28 mouse cellular contexts compared by ENCODE assay signal in genomic region chr11:55992799-55993198, GRCm38 (mm10). TPM values are rescaled to one million over a fixed set of nuclear protein-coding genes. Genes with fewer than 3 reads are reported as not detected.
A peak's percentile ranks its signal among the peaks of the same experiment; 100 is the strongest.
DNase-seq lines count a peak whose midpoint lies in the region; ATAC-seq and TF ChIP-seq lines count a peak whose summit lies in the region.
"Had no signal": no experiment of that assay in that cellular context is flagged by ENCODE, and none has a peak within 500 bp of the region (broad histone marks: within the 10 kb centered on the region; RNA-seq: fewer than 3 reads in every experiment).

No protein-coding gene starts in this region.

- no peaks in the 10 kb centered on the region for H3K27me3 ChIP-seq in embryonic facial prominence, embryonic 11.5 days (ENCODE audit: control insufficient read depth, insufficient read depth, low read length)
- no peaks in the 10 kb centered on the region for H3K27me3 ChIP-seq in embryonic facial prominence, embryonic 10.5 days (replicated peaks; ENCODE audit: low read depth, poor library complexity, severe bottlenecking)
- no peaks in the 10 kb centered on the region for H3K27me3 ChIP-seq in thymus, adult 2 months (ENCODE audit: control insufficient read depth, insufficient read depth, low read length)
- H3K27me3 ChIP-seq in heart, adult 2 months (ENCODE audit: control insufficient read depth, insufficient read depth, low read length): no peaks in the 10 kb centered on the region
- H3K27me3 ChIP-seq: forebrain, embryonic 12.5 days; liver, embryonic 13.5 days; lung, embryonic 15.5 days; neural tube, embryonic 12.5 days had no signal

- TF ChIP-seq EP300 in heart, adult 2 months (IDR thresholded peaks at IDR 0.05; ENCODE audit: insufficient read depth, low read depth, low read length): no peak

- no peaks in the 10 kb centered on the region for H3K79me2 ChIP-seq in heart, adult 2 months (replicated peaks; ENCODE audit: control insufficient read depth, insufficient read depth, low read length)

- no peaks in the 10 kb centered on the region for H3K4me1 ChIP-seq in embryonic facial prominence, embryonic 11.5 days (ENCODE audit: control insufficient read depth, insufficient read depth, low read length)
- no peaks in the 10 kb centered on the region for H3K4me1 ChIP-seq in embryonic facial prominence, embryonic 10.5 days
- H3K4me1 ChIP-seq in thymus, adult 2 months (replicated peaks; ENCODE audit: control insufficient read depth, insufficient read depth, low read length): no peaks in the 10 kb centered on the region
- H3K4me1 ChIP-seq in heart, adult 2 months (ENCODE audit: control insufficient read depth, insufficient read depth, low read length): no peaks in the 10 kb centered on the region
- H3K4me1 ChIP-seq: embryonic facial prominence, embryonic 13.5 days; forebrain, embryonic 12.5 days; kidney, embryonic 15.5 days; liver, embryonic 13.5 days; lung, embryonic 15.5 days had no signal

- H3K9ac ChIP-seq in embryonic facial prominence, embryonic 11.5 days (replicated peaks; ENCODE audit: low read length): no peak overlapping the region
- H3K9ac ChIP-seq in heart, adult 2 months (ENCODE audit: low read depth, low read length): no peak overlapping the region
- H3K9ac ChIP-seq: embryonic facial prominence, embryonic 13.5 days; forebrain, embryonic 12.5 days; hindbrain, embryonic 14.5 days; kidney, embryonic 15.5 days; limb, embryonic 13.5 days; liver, embryonic 13.5 days; lung, embryonic 15.5 days; neural tube, embryonic 12.5 days had no signal

- no peak for TF ChIP-seq POLR2A in thymus, adult 2 months (IDR thresholded peaks at IDR 0.05; ENCODE audit: control insufficient read depth, extremely low read depth, insufficient read depth, low read length, poor library complexity)
- no peak for TF ChIP-seq POLR2A in heart, adult 2 months (IDR thresholded peaks at IDR 0.05; ENCODE audit: insufficient read depth, low read depth, low read length)

- intact Hi-C loops in left cerebral cortex, postnatal 4 days (cut with DNase I): no loop called here
- intact Hi-C loops in left cerebral cortex, postnatal 25 days (cut with DNase I): loop anchor here (5.0 kb wide), 3 partner anchors 205 to 475 kb away; no protein-coding TSS in a partner anchor
- intact Hi-C loops in heart, adult 2 months (cut with DNase I): no loop called here

- no peak for ATAC-seq in embryonic facial prominence, embryonic 11.5 days (replicated peaks; ENCODE audit: insufficient number of reproducible peaks, low FRiP score, low TSS enrichment, low read depth)
- ATAC-seq in megakaryocyte progenitor cell, adult 5-6 weeks (replicated peaks; ENCODE audit: poor library complexity): no peak
- ATAC-seq: CD4-positive, CD25-positive, alpha-beta regulatory T cell, adult 4 months; intestine, embryonic 16.5 days had no signal

- no peaks in the 10 kb centered on the region for H3K9me3 ChIP-seq in embryonic facial prominence, embryonic 11.5 days (replicated peaks; ENCODE audit: control insufficient read depth, low read length)
- H3K9me3 ChIP-seq in embryonic facial prominence, embryonic 10.5 days: no peaks in the 10 kb centered on the region
- H3K9me3 ChIP-seq: embryonic facial prominence, embryonic 13.5 days; forebrain, embryonic 12.5 days; kidney, embryonic 15.5 days; limb, embryonic 13.5 days; liver, embryonic 13.5 days; lung, embryonic 15.5 days; neural tube, embryonic 12.5 days had no signal

- TF ChIP-seq CTCF in thymus, adult 2 months (IDR thresholded peaks at IDR 0.05; ENCODE audit: borderline replicate concordance, control insufficient read depth, extremely low read depth, insufficient read depth, low read length, poor library complexity): no peak
- no peak for TF ChIP-seq CTCF in heart, adult 2 months (IDR thresholded peaks at IDR 0.05)

- peak; percentile 11 for DNase-seq in embryonic facial prominence, embryonic 11.5 days (ENCODE audit: low spot score)
- no peak for DNase-seq in embryonic facial prominence, embryonic 10.5 days (ENCODE audit: low spot score)
- DNase-seq in left cerebral cortex, postnatal 4 days: peak; percentile 17
- no peak for DNase-seq in left cerebral cortex, postnatal 25 days (ENCODE audit: low spot score in 2 of 2)
- DNase-seq in thymus, postnatal 4 days: peak; percentile 26
- DNase-seq in thymus, adult 2 months: no peak
- no peak for DNase-seq in heart, adult 2 months
- DNase-seq: gastrocnemius, postnatal 25 days; layer of hippocampus, adult 9-11 months; liver, embryonic 13.5 days; retina, postnatal 1 day; thymus, postnatal 25 days had no signal

- H3K36me3 ChIP-seq in embryonic facial prominence, embryonic 11.5 days (replicated peaks; ENCODE audit: control insufficient read depth, insufficient read depth, low read depth, low read length): no peaks in the 10 kb centered on the region
- no peaks in the 10 kb centered on the region for H3K36me3 ChIP-seq in embryonic facial prominence, embryonic 10.5 days (replicated peaks)
- no peaks in the 10 kb centered on the region for H3K36me3 ChIP-seq in thymus, adult 2 months (ENCODE audit: control insufficient read depth, insufficient read depth, low read length)
- H3K36me3 ChIP-seq in heart, adult 2 months (ENCODE audit: control insufficient read depth, insufficient read depth, low read length): no peaks in the 10 kb centered on the region
- H3K36me3 ChIP-seq: embryonic facial prominence, embryonic 13.5 days; forebrain, embryonic 12.5 days; kidney, embryonic 15.5 days; limb, embryonic 13.5 days; liver, embryonic 13.5 days; lung, embryonic 15.5 days; neural tube, embryonic 12.5 days had no signal

- WGBS in embryonic facial prominence, embryonic 11.5 days: 46% methylated on average over 1 of the region's 1 CpGs
- 48% methylated on average over 1 of the region's 1 CpGs for WGBS in embryonic facial prominence, embryonic 10.5 days
- WGBS in thymus, adult 2 months: 46% methylated on average over 1 of the region's 1 CpGs
- 64% methylated on average over 1 of the region's 1 CpGs for WGBS in heart, adult 2 months

- no peak overlapping the region for H3K4me3 ChIP-seq in embryonic facial prominence, embryonic 11.5 days (ENCODE audit: low read depth, low read length)
- no peak overlapping the region for H3K4me3 ChIP-seq in embryonic facial prominence, embryonic 10.5 days
- no peak overlapping the region for H3K4me3 ChIP-seq in thymus, adult 2 months (ENCODE audit: control insufficient read depth, insufficient read depth, low read length)
- H3K4me3 ChIP-seq in heart, adult 2 months: no peak overlapping the region
- H3K4me3 ChIP-seq: embryonic facial prominence, embryonic 13.5 days; erythroblast, embryonic 14.5 days; forebrain, embryonic 12.5 days; kidney, embryonic 15.5 days; limb, embryonic 13.5 days; liver, embryonic 13.5 days; lung, embryonic 15.5 days; neural tube, embryonic 12.5 days had no signal

- no peak overlapping the region for H3K4me2 ChIP-seq in embryonic facial prominence, embryonic 11.5 days (ENCODE audit: low read depth, low read length)
- H3K4me2 ChIP-seq: embryonic facial prominence, embryonic 13.5 days; forebrain, embryonic 12.5 days; hindbrain, embryonic 14.5 days; kidney, embryonic 15.5 days; limb, embryonic 13.5 days; liver, embryonic 13.5 days; lung, embryonic 15.5 days; midbrain, embryonic 11.5 days; neural tube, embryonic 12.5 days had no signal

- H3K27ac ChIP-seq in embryonic facial prominence, embryonic 11.5 days (replicated peaks; ENCODE audit: low read depth, low read length): no peak overlapping the region
- no peak overlapping the region for H3K27ac ChIP-seq in embryonic facial prominence, embryonic 10.5 days (replicated peaks)
- no peak overlapping the region for H3K27ac ChIP-seq in thymus, adult 2 months (ENCODE audit: control insufficient read depth, insufficient read depth, low read length)
- H3K27ac ChIP-seq in heart, adult 2 months: no peak overlapping the region
- H3K27ac ChIP-seq: embryonic facial prominence, embryonic 13.5 days; forebrain, embryonic 12.5 days; hindbrain, embryonic 14.5 days; kidney, embryonic 15.5 days; limb, embryonic 13.5 days; liver, embryonic 13.5 days; lung, embryonic 15.5 days; neural tube, embryonic 12.5 days had no signal

RNA-seq across cellular contexts. Expression of gene Nmur2, which starts 48.0 kb away (rescaled TPM):
- 0.15 TPM in 1 of 2 replicates, not detected in the other for polyA plus RNA-seq in embryonic facial prominence, embryonic 11.5 days (2014; fragmentation: Nextera tagmentation; extraction: Ambion mirVana)
- not detected in 2 replicates for polyA plus RNA-seq in embryonic facial prominence, embryonic 10.5 days (2016; fragmentation: Nextera tagmentation; extraction: Ambion mirVana)
- not detected for total RNA-seq in left cerebral cortex, postnatal 4 days (2021)
- total RNA-seq in left cerebral cortex, postnatal 25 days (2021): not detected
- polyA plus RNA-seq in thymus, adult 2 months (2012; rRNA removed): 0.11 and 0.28 TPM in 2 replicates
- not detected for total RNA-seq in heart, adult 2 months (2021)
- polyA plus RNA-seq in heart, adult 2 months (2012; rRNA removed): not detected in 2 replicates
- total RNA-seq in megakaryocyte progenitor cell, adult 5-6 weeks (2015): not detected in 2 replicates
- total RNA-seq in megakaryocyte progenitor cell, adult 5-6 weeks (2017): not detected in 2 replicates
- total RNA-seq: adrenal gland, postnatal 14 days; gastrocnemius, postnatal 25 days; heart, adult 18-20 months; heart, postnatal 25 days had no signal
- polyA plus RNA-seq: CD4-positive, CD25-positive, alpha-beta regulatory T cell, adult 4 months; erythroblast, embryonic 14.5 days; forebrain, embryonic 12.5 days; heart, embryonic 14.5 days; liver, embryonic 13.5 days had no signal

Comparison
In these comparisons a context has a peak if more than half of its experiments do, and no peak if none do; other contexts are left out.
1. DNase-seq: peak in embryonic facial prominence, embryonic 11.5 days (single experiment), left cerebral cortex, postnatal 4 days (single experiment) and thymus, postnatal 4 days (single experiment); none in embryonic facial prominence, embryonic 10.5 days (single experiment), left cerebral cortex, postnatal 25 days (0 of 2), thymus, adult 2 months (single experiment) and heart, adult 2 months (0 of 2).